Mouse (Mus musculus): ENCODE data around the gene Rcc2.

Rcc2 gene

GRCm38 (mm10) chr4:140684881-140685303, 15.4 kb upstream of the Rcc2 start:
- no peak for DNase-seq (ENCODE audit: low spot score in 2 of 2)

- DNase-seq (ENCODE audit: low spot score in 2 of 2): no peak
These were observed 12.1 kb upstream of the Rcc2 start for GRCm38 (mm10) chr4:140688044-140688825.

DNA sequence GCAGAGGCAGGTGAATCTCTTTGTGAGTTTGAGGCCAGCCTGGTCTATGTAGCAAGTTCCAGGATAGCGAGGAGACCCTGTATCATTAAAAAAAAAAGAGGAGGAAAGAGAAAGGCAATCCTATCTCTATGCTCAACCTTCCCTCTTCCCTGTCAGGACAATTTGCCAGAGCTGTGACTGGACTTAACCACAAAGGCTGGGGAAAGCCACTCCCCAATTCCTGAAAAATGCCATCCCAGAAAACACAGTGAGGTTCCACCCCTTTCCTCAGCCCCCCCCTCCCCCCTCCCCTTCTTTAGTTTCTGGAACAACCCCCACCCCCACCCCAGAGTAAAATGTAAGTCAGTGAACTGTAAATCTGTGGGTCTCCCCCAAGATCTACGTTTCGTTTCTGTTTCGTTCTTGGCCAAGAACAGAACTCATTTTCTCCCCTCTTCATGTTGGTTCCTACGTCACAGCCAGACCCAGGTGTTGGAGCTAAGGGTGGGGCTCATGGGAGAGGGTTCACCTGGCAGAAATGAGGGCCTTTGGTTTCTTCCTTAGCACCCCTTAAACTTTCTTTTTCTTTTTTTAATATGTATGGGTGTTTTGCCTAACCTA, 11.4 kb upstream of the Rcc2 start:
- no peak for DNase-seq (ENCODE audit: low spot score in 2 of 2)

GRCm38 (mm10) chr4:140689873-140690655, 10.3 kb upstream of the Rcc2 start:
- no peak for DNase-seq (ENCODE audit: low spot score in 2 of 2)

- DNase-seq (ENCODE audit: low spot score in 2 of 2): no peak
These were observed 8.9 kb upstream of the Rcc2 start for GRCm38 (mm10) chr4:140691481-140691880.

- DNase-seq (ENCODE audit: low spot score in 2 of 2): no peak
These were observed 6.8 kb upstream of the Rcc2 start for GRCm38 (mm10) chr4:140693513-140693912.

GRCm38 (mm10) chr4:140694551-140695060, 5.7 kb upstream of the Rcc2 start:
- DNase-seq (ENCODE audit: low spot score in 2 of 2): no peak

GRCm38 (mm10) chr4:140695146-140695545, 5.2 kb upstream of the Rcc2 start:
- no peak for DNase-seq (ENCODE audit: low spot score in 2 of 2)

DNA sequence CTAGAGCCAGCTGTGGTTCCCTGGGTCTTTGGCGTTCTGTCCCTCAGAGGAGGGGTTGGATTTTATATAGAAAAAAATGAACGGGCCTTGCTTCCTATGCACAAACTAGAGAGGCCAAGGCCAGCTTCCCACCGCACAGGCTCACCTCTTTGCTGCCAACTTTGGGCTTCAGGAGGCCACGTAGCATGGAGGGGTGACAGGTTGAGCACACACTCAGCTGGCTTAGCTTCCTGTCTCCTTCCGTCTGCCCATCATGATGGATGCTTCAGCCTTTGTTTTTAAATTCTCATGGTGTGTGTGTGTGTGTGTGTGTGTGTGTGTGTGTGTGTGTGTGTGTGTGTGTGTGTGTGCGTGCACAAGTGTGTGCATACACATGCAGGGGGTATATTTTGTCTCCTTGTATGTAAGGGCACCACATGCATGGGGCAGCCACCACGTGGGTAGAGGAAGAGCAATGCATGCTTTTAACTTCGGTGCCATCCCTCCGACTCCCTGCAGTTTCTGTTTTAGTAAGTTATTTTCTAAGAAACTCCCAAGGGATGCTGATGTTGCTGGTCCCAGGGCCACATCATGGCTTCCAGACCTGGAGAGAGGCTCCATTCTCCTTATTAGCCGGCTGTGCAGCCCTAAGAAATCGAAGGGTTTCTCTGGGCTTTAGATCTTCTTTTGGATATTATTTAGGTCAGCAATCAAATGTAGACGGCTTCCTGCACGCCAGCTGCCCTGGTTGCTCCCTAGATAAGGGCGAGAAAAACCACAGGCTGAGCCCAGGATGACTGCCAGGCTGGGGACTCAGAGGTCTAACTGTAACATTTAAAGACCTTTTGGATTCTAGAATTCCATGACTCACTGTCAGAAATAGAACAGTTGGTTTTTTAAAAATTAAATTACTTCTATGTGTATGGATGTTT, 4.4 kb upstream of the Rcc2 start:
- no peak for DNase-seq (ENCODE audit: low spot score in 2 of 2)

DNA sequence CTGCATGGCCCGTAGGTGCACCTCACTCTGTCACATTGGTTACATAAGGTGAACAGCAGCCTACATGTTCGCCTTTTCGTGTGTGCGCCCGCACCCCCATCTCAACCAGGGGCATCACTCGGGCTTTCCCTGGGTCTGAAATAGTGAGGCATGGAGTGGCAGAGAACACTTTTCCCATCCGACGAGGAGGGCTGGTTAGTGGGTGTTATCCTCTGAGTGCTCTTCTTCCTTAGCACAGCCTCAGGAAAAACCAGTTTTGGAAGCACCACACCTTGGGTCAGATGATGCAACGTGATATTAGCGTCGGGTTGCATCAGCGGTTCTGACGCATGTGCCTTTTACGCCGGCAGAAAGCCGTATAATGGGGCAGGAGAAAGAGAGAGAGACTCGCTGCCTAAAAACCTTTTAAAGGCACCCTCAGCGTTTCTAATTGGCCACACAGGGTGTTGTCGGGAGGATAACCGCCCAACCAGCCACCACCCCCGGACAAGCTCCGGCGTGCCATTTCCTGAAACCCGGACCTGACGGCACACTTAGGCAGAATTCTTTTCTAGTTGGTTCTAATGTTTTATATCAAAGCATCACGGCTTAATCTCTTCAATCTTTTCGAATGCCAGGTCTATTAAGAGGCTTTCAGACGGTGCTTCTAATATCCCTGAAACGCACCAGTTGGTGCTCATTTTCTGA, 757 bp upstream of the Rcc2 start:
- peak; percentile 69 to 84 for DNase-seq (ENCODE audit: low spot score in 2 of 2)

DNA sequence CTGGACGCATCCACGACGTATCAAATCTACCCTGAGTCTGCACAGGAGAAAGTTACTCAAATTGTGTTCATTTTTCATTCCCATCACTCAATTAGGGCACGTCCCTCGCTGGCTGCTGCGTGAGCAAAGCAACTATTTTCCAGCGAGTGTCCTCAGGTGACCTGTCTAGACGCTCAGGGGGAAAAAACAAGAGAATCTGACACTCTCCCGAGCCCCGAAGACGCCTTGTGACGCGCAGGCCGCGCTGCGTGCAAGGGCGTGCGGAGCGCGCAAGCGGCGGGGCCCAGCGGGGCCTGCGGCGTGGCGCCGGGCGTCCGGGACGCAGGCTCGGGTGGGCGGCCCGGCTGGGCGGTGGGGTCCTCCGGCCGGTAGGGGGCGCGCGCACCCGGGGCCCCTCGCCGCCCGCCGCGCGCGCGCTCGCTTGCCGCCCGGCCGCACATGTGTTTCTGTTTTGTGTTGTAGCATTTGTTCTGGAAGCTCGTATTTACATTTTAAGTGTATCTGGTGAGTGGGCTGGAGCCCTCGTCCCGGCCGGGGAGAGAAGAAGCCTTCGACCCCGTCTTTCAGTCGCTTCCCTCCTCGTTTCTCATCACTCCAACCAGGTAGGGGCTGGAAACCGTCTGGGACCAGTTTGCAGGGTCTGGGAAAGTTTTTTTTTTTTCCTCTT, 841 bp downstream of the Rcc2 start:
- DNase-seq (ENCODE audit: low spot score in 2 of 2): peak; percentile 69 to 73

GRCm38 (mm10) chr4:140701716-140702561, 1.6 kb downstream of the Rcc2 start:
- no peak for DNase-seq (ENCODE audit: low spot score in 2 of 2)

- DNase-seq (ENCODE audit: low spot score in 2 of 2): peak; percentile 75 to 82
These were observed 2.4 kb downstream of the Rcc2 start for GRCm38 (mm10) chr4:140702611-140703327.

DNA sequence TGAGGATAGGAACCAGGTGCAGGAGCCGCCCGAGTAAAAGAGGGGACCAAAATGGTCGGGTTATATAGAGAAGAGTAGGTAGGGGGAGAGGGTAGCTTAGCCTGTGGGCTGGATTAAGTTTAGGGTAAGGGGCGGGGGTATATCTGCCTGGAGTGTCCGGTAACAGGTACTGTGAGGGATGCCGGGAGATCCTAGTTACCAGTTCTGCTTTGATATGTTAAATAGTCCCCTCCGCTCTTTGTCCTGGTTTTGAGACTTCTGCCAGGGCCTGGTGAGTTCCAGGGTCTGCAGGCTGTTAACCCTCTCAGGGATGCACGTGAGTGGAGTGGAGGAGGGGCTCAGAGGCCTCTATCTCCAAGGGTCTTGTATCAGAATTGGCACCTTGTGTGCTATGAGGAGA, 3.3 kb downstream of the Rcc2 start:
- no peak for DNase-seq (ENCODE audit: low spot score in 2 of 2)

DNA sequence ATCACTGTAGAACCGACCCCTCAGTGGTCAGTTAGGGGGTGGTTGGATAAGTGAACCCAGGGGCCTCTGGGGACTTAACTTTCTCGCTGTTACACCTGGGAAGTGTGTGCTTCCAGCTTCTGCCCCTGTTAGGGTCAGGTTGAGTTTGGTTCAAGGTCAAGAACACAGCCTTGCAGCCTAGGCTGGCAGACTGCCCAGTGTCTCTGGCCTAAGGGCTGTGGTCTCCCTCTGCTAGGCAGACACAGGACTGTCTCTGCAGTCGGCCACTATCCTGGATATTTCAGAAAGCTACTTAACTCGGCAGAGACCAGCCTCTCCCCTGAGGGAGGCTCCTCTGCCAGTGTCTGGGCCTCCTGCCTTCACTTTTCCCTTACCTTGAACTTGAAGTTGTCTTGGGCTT, 3.8 kb downstream of the Rcc2 start:
- no peak for DNase-seq (ENCODE audit: low spot score in 2 of 2)

DNA sequence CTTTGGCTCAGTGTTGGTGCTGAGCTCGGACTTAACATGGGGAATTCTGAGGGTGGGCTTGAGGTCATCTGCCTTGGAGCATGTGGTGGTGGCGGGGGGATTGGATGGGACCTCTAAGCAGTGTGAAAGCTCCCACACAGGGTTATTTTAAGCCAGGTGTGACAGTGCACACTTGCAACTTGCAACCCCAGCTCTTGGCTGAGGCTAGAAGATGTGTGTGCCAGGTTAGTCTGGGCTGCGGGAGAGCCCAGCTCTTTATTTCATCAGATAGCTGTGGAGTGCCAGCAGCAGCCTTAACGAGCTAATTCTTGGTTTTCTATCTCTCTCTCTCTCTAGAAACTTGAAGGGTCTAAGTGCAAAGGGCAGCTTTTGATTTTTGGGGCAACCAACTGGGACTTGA, 7.3 kb downstream of the Rcc2 start:
- no peak for DNase-seq (ENCODE audit: low spot score in 2 of 2)

DNA sequence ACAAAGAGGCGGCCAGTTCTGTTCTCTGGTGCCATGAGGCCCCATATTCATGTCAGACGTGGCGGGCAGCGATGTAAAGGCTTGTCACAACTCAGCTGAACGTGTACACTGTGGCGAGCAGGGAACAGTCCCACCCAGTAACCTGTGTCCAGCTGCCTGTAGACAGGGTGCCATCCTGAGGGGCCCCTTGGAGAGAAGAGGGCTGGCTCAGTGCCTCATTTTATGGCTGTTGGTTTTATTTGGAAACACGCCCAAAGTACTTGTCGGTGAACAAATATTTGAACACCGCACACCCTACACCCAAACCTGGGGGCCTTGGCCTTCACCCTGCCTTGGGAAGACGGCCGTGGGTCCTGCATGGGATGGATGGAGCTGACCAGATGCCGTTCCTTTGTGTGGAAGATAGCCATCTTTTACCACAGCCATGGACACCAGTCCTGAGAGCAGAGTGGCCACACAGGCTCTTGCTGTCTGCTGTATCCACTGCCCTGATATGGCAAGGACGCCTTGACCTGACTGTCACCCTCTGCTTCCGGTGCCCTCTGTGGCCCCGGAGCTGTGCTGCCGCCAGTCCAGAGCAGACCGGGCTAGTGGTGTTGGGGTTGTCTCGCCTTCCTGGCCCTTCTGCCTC, 8.1 kb downstream of the Rcc2 start:
- DNase-seq (ENCODE audit: low spot score in 2 of 2): peak in 1 of 2 experiments; percentile 32

DNA sequence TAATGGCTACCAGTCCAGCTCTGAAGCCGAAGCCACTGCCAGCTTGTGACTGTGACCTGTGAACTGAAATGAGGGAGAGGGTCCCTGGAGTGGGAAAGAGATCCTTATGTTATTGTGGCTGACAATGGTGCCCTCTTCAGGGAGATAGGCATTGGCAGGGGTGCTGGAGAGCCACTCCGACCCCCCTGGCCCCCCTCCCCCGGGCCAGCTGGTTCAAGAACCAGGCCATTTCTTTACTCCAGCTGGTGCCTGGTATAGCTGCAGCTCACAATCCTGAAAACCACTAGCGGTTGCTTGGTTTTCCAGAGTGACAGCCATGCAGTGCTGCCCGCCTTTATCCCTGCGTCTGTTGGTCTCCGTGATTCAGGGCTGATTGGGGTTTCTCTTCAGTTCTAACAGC, 8.8 kb downstream of the Rcc2 start:
- DNase-seq (ENCODE audit: low spot score in 2 of 2): no peak
